Mouse (Mus musculus) testis, adult 2 months (tissue): ENCODE measurements around the gene Arvcf. TPM values are rescaled to one million over a fixed set of nuclear protein-coding genes. Genes with fewer than 3 reads are reported as not detected.

ENCODE experiments used
- H3K27ac ChIP-seq: fragments of 200-500 bp; 2 replicates; pipeline ENCODE4 v1.5.1; 2012; ENCODE audit warnings: low read depth, low read length; ENCODE audit not compliant: control insufficient read depth, insufficient read depth
- H3K27me3 ChIP-seq: fragments of 200-500 bp; 2 replicates; pipeline ENCODE4 v1.6.1; 2012; ENCODE audit warnings: mild to moderate bottlenecking, low read length, moderate library complexity; ENCODE audit not compliant: control insufficient read depth, insufficient read depth
- H3K36me3 ChIP-seq: fragments of 200-500 bp; 2 replicates; pipeline ENCODE4 v1.6.1; 2012; ENCODE audit warnings: mild to moderate bottlenecking, low read length; ENCODE audit not compliant: control insufficient read depth, insufficient read depth
- H3K4me1 ChIP-seq: fragments of 200-500 bp; 2 replicates; pipeline ENCODE4 v1.6.1; 2012; ENCODE audit warnings: low read length; ENCODE audit not compliant: control insufficient read depth, insufficient read depth
- H3K4me3 ChIP-seq: fragments of 200-500 bp; 2 replicates; pipeline ENCODE4 v1.5.1; 2012; ENCODE audit warnings: low read depth, mild to moderate bottlenecking, low read length, moderate library complexity, mixed read lengths; ENCODE audit not compliant: control insufficient read depth
- CTCF ChIP-seq: fragments of 200-500 bp; IDR thresholded peaks from 2 replicates; pipeline ENCODE4 v1.5.1; 2012; ENCODE audit warnings: low read depth, mild to moderate bottlenecking, inconsistent platforms, low read length, moderate library complexity; ENCODE audit not compliant: control insufficient read depth, insufficient read depth, insufficient replicate concordance
- POLR2A ChIP-seq: fragments of 200-500 bp; IDR thresholded peaks from 2 replicates; pipeline ENCODE4 v1.6.1; 2012; ENCODE audit warnings: low read depth, mild to moderate bottlenecking, inconsistent platforms, low read length, moderate library complexity; ENCODE audit not compliant: control insufficient read depth
- polyA plus RNA-seq: library from polyadenylated mRNA; depleted of rRNA; stranded (reverse); fragments of >200 nt; gene quantifications from 2 replicates; pipeline ENCODE4 v1.2.3, GENCODE M21; 2012

Gene Arvcf
- polyA plus RNA-seq, 1 experiment, result 7.8 TPM

- Histone ChIP-seq H3K4me1 (no peaks in the 10 kb centered on the region), H3K27me3 (no peaks in the 10 kb centered on the region), H3K4me3 (no peak overlapping the region), H3K27ac (no peak overlapping the region), H3K36me3 (no peaks in the 10 kb centered on the region)
- TF ChIP-seq CTCF, result no peak
- no peak for TF ChIP-seq POLR2A
Observed at GRCm38 (mm10) chr16:18328524-18328923, 19.5 kb upstream of the Arvcf start.

GRCm38 (mm10) chr16:18333976-18334375 lies 14.0 kb upstream of the Arvcf start:
- TF ChIP-seq CTCF (no peak), POLR2A (no peak)
- no peaks in the 10 kb centered on the region for H3K27me3 ChIP-seq
- no peak overlapping the region for H3K4me3 ChIP-seq
- H3K36me3 ChIP-seq, result no peaks in the 10 kb centered on the region
- no peak overlapping the region for H3K27ac ChIP-seq
- peaks cover 2% of the 10 kb centered on the region; the same call in 1 of the 2 replicates for H3K4me1 ChIP-seq

- Histone ChIP-seq H3K4me1 (peaks cover 2% of the 10 kb centered on the region; the same call in 1 of the 2 replicates), H3K27ac (no peak overlapping the region), H3K36me3 (no peaks in the 10 kb centered on the region), H3K4me3 (no peak overlapping the region), H3K27me3 (no peaks in the 10 kb centered on the region)
- no peak for TF ChIP-seq CTCF
- TF ChIP-seq POLR2A, result no peak
Observed at GRCm38 (mm10) chr16:18335981-18336380, 12.0 kb upstream of the Arvcf start.

GRCm38 (mm10) chr16:18337261-18337660 lies 10.7 kb upstream of the Arvcf start:
- peaks cover 2% of the 10 kb centered on the region; the same call in 1 of the 2 replicates for H3K4me1 ChIP-seq
- H3K27me3 ChIP-seq, result no peaks in the 10 kb centered on the region
- no peak overlapping the region for H3K4me3 ChIP-seq

GRCm38 (mm10) chr16:18339866-18340265 lies 8.1 kb upstream of the Arvcf start:
- Histone ChIP-seq H3K27me3 (no peaks in the 10 kb centered on the region), H3K27ac (peak overlapping the region; percentile 49; the same call in 1 of the 2 replicates), H3K4me3 (no peak overlapping the region), H3K36me3 (no peaks in the 10 kb centered on the region), H3K4me1 (peaks cover 10% of the 10 kb centered on the region)
- no peak for TF ChIP-seq CTCF
- no peak for TF ChIP-seq POLR2A

More at GRCm38 (mm10) chr16:18337261-18337660, 10.7 kb upstream of the Arvcf start:
- TF ChIP-seq POLR2A (no peak), CTCF (no peak)
- Histone ChIP-seq H3K36me3 (no peaks in the 10 kb centered on the region), H3K27ac (no peak overlapping the region)

- H3K27ac ChIP-seq, result no peak overlapping the region
- no peak overlapping the region for H3K4me3 ChIP-seq
- H3K4me1 ChIP-seq, result peaks cover 10% of the 10 kb centered on the region
- no peaks in the 10 kb centered on the region for H3K36me3 ChIP-seq
- TF ChIP-seq CTCF, result no peak
- TF ChIP-seq POLR2A, result no peak
- no peaks in the 10 kb centered on the region for H3K27me3 ChIP-seq
Observed at GRCm38 (mm10) chr16:18341605-18342004, 6.4 kb upstream of the Arvcf start.

- H3K27me3 ChIP-seq, result no peaks in the 10 kb centered on the region
- peaks cover 10% of the 10 kb centered on the region for H3K4me1 ChIP-seq
- TF ChIP-seq POLR2A (no peak), CTCF (no peak)
- no peaks in the 10 kb centered on the region for H3K36me3 ChIP-seq
- no peak overlapping the region for H3K27ac ChIP-seq
- H3K4me3 ChIP-seq, result no peak overlapping the region
Observed at GRCm38 (mm10) chr16:18342076-18342475, 5.9 kb upstream of the Arvcf start.
